Mouse (Mus musculus) adrenal gland (tissue): ENCODE measurements around the gene Susd2.

ENCODE experiments used
- intact Hi-C: fragments of 180-260 bp; cut with DNase I; formaldehyde crosslinking; loops from one replicate; pipeline ENCODE4 v1.15.1; 2025

The Susd2 gene

GRCm38 (mm10) chr10:75657165-75657564 lies 13.4 kb upstream of the Susd2 start:
- intact Hi-C loops: no loop called here

DNA sequence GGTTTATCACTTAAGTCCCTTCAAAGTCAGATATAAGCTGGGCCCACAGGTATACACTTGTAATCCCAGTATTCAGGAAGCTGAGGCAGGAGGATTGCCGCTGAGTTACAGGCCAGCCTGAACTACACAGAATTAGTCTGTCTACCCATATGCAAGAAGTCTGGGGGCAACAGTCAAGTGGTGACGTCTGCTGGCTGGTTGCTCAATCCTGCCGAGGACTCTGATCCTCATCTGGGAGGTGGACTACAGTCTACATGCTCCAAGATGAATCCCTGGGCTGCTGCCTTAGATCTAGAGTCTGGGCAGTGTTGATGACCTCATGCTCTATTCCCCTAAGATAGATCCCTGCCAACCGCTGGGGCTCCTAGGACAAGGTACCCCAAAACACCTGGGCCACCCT lies 10.2 kb upstream of the Susd2 start:
- intact Hi-C loops: no loop called here

DNA sequence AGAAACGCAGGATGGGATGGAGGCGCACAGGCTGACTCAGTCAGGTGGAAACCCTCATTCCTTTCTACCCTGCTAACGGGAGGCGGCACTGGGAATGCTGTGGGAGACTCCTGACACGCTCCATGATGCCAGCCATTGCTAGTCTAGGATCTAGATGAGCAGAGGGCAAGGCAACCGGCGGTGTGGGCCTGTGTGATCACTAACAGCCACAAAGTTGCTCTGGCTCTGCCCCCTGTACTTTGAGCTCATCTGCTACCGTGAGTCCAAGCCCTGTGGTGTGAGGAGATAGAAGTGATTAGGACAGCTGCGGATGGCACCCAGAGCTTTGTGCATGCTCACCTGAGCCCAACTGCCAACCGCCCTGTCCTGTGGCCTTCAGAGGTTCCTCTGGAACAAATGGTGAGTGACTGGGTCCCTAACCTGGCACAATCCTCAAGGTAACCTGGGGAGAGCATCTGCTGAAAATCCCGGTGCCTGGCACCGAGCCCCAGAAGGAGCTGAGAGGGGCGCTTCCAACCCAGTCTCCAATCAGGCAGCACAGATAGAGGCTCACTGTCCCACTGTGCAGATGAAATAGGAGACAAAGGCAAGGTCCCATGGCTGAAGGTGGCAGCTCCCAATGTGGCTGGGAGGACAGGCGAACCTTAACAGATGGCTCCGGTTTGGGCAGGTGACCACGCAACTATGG lies 7.7 kb upstream of the Susd2 start:
- intact Hi-C loops: no loop called here

- intact Hi-C loops: no loop called here
Measured at GRCm38 (mm10) chr10:75650306-75650902, 6.6 kb upstream of the Susd2 start.

- intact Hi-C loops: no loop called here
Measured at GRCm38 (mm10) chr10:75649406-75649995, 5.7 kb upstream of the Susd2 start.

DNA sequence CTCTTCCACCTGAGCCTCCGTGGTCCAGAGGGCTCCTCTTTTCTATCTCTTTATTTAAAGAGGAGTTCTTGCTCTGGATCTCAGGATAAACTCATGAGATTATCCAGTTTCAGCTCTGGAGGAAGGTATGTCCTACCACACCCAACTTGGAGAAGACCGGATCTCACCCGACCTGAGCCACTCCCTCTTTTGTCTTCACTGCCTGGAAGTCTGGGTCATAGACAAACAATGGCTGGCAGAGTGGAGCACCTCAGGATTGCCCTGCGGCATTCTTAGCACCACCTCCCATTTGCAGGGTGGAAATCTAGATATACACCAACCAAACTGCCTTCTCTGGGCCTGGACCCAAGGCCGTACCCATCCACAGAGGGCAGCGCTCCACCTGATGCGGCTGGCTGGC lies 5.2 kb upstream of the Susd2 start:
- intact Hi-C loops: no loop called here

- intact Hi-C loops: no loop called here
Measured at GRCm38 (mm10) chr10:75648091-75648490, 4.3 kb upstream of the Susd2 start.

GRCm38 (mm10) chr10:75647362-75647761 lies 3.6 kb upstream of the Susd2 start:
- intact Hi-C loops: no loop called here

GRCm38 (mm10) chr10:75646406-75646805 lies 2.6 kb upstream of the Susd2 start:
- intact Hi-C loops: no loop called here

- intact Hi-C loops: no loop called here
Measured at GRCm38 (mm10) chr10:75645616-75646015, 1.8 kb upstream of the Susd2 start.

GRCm38 (mm10) chr10:75642891-75643290 lies 917 bp downstream of the Susd2 start:
- intact Hi-C loops: loop anchor here (5.0 kb wide), 1 partner anchor 209 kb away; no protein-coding TSS in a partner anchor

- intact Hi-C loops: loop anchor here (5.0 kb wide), 1 partner anchor 210 kb away; no protein-coding TSS in a partner anchor
Measured at GRCm38 (mm10) chr10:75642436-75642835, 1.4 kb downstream of the Susd2 start.

DNA sequence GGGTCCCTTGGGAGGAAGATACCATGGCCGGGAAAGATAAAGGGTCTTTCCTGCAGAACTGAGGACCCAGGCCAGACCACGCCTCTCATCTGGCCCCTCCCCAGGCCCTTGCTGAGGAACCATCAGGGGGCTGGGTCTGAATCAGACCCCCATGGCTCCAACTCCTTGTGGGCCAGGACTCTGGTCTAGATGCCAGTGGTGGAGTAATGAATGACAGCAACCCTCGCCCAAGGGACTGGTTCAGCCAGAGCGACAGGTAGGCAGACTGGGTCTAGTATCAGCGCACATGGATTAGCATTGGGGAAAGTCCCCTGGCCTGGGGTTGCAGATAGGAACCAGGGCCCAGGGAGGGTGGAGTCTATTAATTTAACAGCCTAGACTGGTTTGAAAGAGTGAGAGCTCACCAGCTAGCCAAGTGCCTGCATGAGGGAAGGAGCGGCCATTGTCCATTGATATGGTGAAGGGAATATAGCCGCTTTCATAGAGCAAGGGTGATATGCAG lies 2.0 kb downstream of the Susd2 start:
- intact Hi-C loops: loop anchor here (5.0 kb wide), 1 partner anchor 211 kb away; no protein-coding TSS in a partner anchor

GRCm38 (mm10) chr10:75637711-75638110 lies 6.1 kb downstream of the Susd2 start:
- intact Hi-C loops: no loop called here

DNA sequence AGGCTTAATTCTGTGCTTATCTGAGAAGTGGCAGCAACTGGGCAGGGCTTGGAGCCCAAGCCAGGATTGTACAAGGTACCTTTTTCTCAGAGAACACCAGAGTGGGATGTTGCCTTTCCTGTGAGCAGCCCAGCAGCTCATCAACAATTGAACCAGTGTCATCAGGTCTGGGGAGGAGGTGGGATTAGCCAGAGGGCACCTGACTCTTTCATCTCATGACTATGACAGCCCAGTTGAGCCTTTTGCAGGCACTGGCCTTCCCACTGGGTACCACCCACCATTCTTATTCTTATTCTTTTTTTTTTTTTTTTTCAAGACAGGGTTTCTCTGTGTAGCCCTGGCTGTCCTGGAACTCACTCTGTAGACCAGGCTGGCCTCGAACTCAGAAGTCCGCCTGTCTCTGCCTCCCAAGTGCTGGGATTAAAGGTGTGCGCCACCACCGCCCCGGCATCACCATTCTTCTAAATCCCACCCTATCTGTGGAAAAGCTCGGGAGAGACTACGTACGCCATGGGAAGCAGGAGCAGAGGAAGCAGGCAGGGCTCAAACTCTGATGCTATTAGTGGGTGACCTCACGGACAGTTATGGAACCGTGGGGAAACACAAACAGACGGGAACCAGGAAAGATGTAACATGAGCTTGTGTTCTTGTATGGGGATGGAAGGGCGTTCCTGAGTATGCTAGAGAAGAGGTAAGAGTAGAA lies 7.6 kb downstream of the Susd2 start:
- intact Hi-C loops: no loop called here

DNA sequence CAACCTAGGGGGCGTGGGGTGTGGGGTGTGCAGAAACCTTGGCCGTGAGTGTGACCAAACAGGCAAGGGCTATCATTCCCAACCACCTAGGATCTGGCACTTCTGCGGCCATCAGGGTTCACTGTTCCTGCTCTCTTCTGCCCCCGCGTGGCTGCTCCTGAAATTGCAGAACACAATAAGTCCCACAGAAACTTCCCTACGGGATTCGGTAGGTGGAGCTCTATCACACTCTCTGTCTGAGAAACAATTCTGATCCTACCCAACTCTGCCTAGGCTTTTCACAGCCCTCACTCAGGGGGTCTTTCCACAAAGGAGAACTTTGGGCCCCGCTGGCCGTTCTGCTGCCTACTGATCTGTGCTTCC lies 8.1 kb downstream of the Susd2 start:
- intact Hi-C loops: loop anchor here (2.0 kb wide), 1 partner anchor 49 kb away; no protein-coding TSS in a partner anchor

DNA sequence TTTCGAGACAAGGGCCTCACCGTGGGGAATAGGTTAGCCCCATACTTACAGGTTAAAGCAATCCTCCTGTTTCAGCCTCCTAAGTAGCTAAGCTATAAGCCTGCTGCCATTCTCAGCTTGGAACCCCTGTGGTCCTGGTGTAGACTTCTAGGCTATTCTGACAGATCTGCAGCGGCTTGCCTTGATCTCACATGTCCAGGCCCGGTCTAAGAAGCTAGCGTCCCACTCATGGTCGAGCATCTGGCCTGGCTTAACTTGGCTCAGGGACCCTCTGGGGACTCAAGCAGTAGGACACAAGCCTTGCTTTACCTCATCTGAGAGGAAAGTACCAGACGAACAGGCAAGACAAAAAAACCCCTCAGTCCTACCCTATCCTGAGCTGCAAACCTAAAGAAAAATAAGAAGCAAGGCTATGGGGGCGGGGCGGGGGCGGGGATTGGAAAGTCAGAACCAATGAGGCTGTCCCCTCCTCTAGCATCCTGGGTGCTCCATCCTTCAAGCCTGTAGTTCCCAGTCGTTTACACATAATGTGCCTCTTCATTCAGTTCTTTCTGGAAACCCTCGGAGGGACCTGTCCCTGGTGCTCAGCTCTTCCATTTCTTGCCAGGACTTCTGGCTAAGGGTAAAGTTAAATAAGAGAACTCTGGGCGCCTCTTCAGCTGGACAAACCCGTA lies 8.7 kb downstream of the Susd2 start:
- intact Hi-C loops: loop anchor here (2.0 kb wide), 1 partner anchor 48 kb away; no protein-coding TSS in a partner anchor

- intact Hi-C loops: loop anchor here (2.0 kb wide), 1 partner anchor 48 kb away; no protein-coding TSS in a partner anchor
Measured at GRCm38 (mm10) chr10:75634610-75635009, 9.2 kb downstream of the Susd2 start.

- intact Hi-C loops: loop anchor here (2.0 kb wide), 1 partner anchor 47 kb away; no protein-coding TSS in a partner anchor
Measured at GRCm38 (mm10) chr10:75633576-75634139, 10.2 kb downstream of the Susd2 start.

- intact Hi-C loops: no loop called here
Measured at GRCm38 (mm10) chr10:75633048-75633447, 10.8 kb downstream of the Susd2 start.

GRCm38 (mm10) chr10:75632633-75633032 lies 11.2 kb downstream of the Susd2 start:
- intact Hi-C loops: no loop called here
